Mouse (Mus musculus): ENCODE measurements around the gene Supt3. TPM values are rescaled to one million over a fixed set of nuclear protein-coding genes. Genes with fewer than 3 reads are reported as not detected.

Gene Supt3
- total RNA-seq, 2 experiments from 2014 or later: 11.0 to 12.0 TPM

DNA sequence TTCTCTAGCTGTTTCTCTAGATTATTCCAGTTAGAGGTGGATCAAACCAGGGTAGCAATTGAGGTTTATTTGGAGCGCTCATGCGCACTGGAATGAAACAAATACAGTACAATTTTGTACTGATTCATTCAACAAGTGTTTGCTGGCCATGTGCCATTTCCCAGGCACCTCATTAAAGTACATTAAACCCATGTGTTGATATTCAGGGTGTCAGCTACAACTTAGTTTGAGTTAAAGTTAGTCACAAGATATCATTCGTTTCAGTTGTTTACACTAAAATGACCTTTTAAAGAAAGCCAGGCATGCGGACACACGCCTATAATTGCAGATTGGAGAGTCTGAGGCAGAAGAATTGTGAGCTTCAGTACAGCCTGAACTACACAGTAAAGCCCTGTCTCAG lies 310.1 kb downstream of the Supt3 start:
- intact Hi-C loops (cut with DNase I): no loop called here
- no peak for DNase-seq (ENCODE audit: low spot score)

- no peak for DNase-seq (ENCODE audit: low spot score)
- intact Hi-C loops (cut with DNase I): no loop called here
Measured at GRCm38 (mm10) chr17:45101064-45101463, 324.1 kb downstream of the Supt3 start.

- no peak for DNase-seq (ENCODE audit: low spot score)
- intact Hi-C loops (cut with DNase I): no loop called here
Measured at GRCm38 (mm10) chr17:45115386-45115785, 338.4 kb downstream of the Supt3 start.

- intact Hi-C loops (cut with DNase I): no loop called here
- no peak for DNase-seq (ENCODE audit: low spot score)
Measured at GRCm38 (mm10) chr17:45118565-45119471, 341.9 kb downstream of the Supt3 start.

GRCm38 (mm10) chr17:45119609-45120201 lies 342.8 kb downstream of the Supt3 start:
- no peak for DNase-seq (ENCODE audit: low spot score)

GRCm38 (mm10) chr17:45123856-45124255 lies 346.9 kb downstream of the Supt3 start:
- intact Hi-C loops (cut with DNase I): no loop called here
- no peak for DNase-seq (ENCODE audit: low spot score)

More at GRCm38 (mm10) chr17:45119609-45120201, 342.8 kb downstream of the Supt3 start:
- intact Hi-C loops (cut with DNase I): no loop called here

- intact Hi-C loops (cut with DNase I): no loop called here
- no peak for DNase-seq (ENCODE audit: low spot score)
Measured at GRCm38 (mm10) chr17:45128611-45129010, 351.7 kb downstream of the Supt3 start.

- intact Hi-C loops (cut with DNase I): no loop called here
- no peak for DNase-seq (ENCODE audit: low spot score)
Measured at GRCm38 (mm10) chr17:45133501-45134400, 356.8 kb downstream of the Supt3 start.

DNA sequence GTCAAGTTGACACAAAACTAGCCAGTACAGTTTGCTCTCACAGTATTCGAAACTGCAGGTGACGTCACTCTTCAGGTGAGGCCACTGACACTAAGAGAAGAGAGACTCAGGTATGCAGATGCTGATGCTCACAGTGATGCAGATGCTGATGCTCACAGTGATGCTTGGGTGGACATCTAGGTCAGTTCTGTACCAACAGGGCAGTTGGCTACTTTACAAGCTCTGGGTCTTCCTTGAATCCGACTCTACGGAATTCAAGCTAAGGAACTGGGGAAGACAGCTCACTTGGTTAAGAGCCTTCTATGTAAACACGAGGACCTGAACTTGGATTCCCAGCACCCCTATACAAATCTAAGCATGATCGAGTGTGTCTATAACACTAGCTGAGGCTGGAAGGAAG lies 359.5 kb downstream of the Supt3 start:
- no peak for DNase-seq (ENCODE audit: low spot score)
- intact Hi-C loops (cut with DNase I): no loop called here

- DNase-seq (ENCODE audit: low spot score): no peak
- intact Hi-C loops (cut with DNase I): no loop called here
Measured at GRCm38 (mm10) chr17:45143043-45143442, 366.1 kb downstream of the Supt3 start.

GRCm38 (mm10) chr17:45144656-45145055 lies 367.7 kb downstream of the Supt3 start:
- intact Hi-C loops (cut with DNase I): no loop called here
- no peak for DNase-seq (ENCODE audit: low spot score)

- intact Hi-C loops (cut with DNase I): no loop called here
- no peak for DNase-seq (ENCODE audit: low spot score)
Measured at GRCm38 (mm10) chr17:45151312-45151929, 374.5 kb downstream of the Supt3 start.

DNA sequence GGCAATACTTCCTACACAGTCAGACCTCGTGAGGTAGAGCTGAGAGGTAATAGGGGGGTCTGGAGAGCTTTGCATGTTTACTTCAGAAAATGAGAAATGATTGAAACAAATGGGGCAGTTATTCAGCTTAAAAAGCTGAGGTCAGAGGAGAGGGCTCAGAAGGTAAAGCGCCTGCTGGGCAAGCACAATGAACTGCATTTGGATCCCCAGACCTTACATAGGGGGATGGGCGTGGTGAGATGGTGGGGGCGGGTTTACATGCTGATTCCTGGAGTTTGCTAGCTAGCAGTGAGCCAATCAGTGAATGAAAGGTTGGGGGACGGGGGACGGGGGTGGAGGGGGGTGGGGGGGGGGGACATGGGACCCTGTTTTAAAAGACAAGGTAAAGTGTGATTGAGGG lies 376.8 kb downstream of the Supt3 start:
- no peak for DNase-seq (ENCODE audit: low spot score)
- intact Hi-C loops (cut with DNase I): no loop called here

DNA sequence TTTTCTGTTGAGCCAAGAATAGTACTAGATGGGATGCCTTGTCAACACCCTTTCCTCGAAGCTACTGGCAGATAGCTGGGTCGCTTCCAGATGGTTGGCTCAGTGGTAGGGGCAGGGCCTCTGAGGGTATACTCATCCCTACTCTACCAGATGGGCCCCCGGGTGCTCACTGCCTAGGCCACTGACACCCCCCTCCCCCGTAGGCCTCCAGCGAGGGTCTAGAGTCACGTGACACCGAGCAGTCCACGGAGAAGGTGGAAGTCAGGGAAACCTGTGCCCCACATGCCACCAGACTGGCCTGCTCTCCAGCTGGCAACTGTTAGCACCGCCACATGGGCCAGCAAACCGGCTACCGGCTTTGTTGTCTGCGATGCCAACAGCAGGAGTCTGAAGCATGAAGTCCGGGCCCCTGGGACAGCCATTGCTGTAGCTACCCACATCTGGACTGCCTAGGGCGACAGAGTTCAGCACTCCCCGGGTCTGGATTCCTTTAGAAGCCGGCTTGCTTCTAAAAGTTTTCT lies 381.3 kb downstream of the Supt3 start:
- intact Hi-C loops (cut with DNase I): no loop called here
- DNase-seq (ENCODE audit: low spot score): no peak

- intact Hi-C loops (cut with DNase I): no loop called here
- no peak for DNase-seq (ENCODE audit: low spot score)
Measured at GRCm38 (mm10) chr17:45160651-45161050, 383.7 kb downstream of the Supt3 start.

DNA sequence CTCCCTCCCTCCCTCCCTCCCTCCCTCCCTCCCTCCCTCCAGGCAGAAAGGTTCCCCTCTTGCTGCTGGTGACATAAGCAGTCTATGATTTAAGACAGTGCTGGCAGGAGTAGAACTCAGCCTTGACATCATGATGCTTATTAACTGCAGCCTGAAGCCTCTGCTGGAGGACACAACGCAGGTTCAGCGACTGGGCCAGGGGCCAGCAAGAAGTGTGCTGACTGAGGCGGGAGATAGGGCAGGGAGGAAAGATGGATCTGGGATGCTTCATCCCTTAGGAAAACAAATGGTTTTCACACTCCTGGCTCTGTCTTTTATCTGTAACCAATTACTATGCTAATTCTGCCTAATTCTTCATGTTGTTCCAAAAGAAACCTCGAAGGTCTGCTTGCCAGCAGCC lies 388.8 kb downstream of the Supt3 start:
- intact Hi-C loops (cut with DNase I): no loop called here
- no peak for DNase-seq (ENCODE audit: low spot score)
